In genomic region chr13:47957662-47958061, GRCm38 (mm10) we compare ENCODE assay signal across 25 mouse cellular contexts.
"Had no signal": no experiment of that assay in that cellular context is flagged by ENCODE, and none has a peak within 500 bp of the region (broad histone marks: within the 10 kb centered on the region; RNA-seq: fewer than 3 reads in every experiment).

No protein-coding gene starts in this region.

- H3K27me3 ChIP-seq: heart, embryonic 12.5 days; hindbrain, embryonic 12.5 days; intestine, embryonic 15.5 days; limb, embryonic 12.5 days had no signal

- H3K4me2 ChIP-seq: heart, embryonic 12.5 days; hindbrain, embryonic 12.5 days; hindbrain, embryonic 14.5 days; intestine, embryonic 15.5 days; limb, embryonic 12.5 days had no signal

- H3K4me1 ChIP-seq: heart, embryonic 10.5 days; heart, embryonic 12.5 days; intestine, embryonic 15.5 days had no signal

- H3K36me3 ChIP-seq: heart, embryonic 10.5 days; heart, embryonic 12.5 days; hindbrain, embryonic 10.5 days; hindbrain, embryonic 12.5 days; intestine, embryonic 15.5 days; limb, embryonic 10.5 days; limb, embryonic 12.5 days had no signal

- H3K9me3 ChIP-seq: heart, embryonic 10.5 days; heart, embryonic 12.5 days; hindbrain, embryonic 10.5 days; hindbrain, embryonic 12.5 days; intestine, embryonic 15.5 days; limb, embryonic 10.5 days; limb, embryonic 12.5 days had no signal

- H3K4me3 ChIP-seq: gastrocnemius, adult 2 months; heart, embryonic 10.5 days; heart, embryonic 12.5 days; hindbrain, embryonic 10.5 days; hindbrain, embryonic 12.5 days; intestine, embryonic 15.5 days; layer of hippocampus, adult 2 months; left cerebral cortex, adult 2 months; limb, embryonic 10.5 days; limb, embryonic 12.5 days had no signal

- ATAC-seq: hindbrain, embryonic 16.5 days; inflammation-experienced regulatory T-cells, adult 6 months; intestine, embryonic 15.5 days; intestine, postnatal 0 days had no signal

- DNase-seq: gastrocnemius, adult 2 months; gastrocnemius, postnatal 10 days; gastrocnemius, postnatal 25 days; heart, adult 18-20 months; heart, postnatal 10 days; heart, postnatal 4 days; kidney, adult 18-20 months; kidney, adult 8-10 months; kidney, postnatal 10 days; kidney, postnatal 25 days; kidney, postnatal 4 days; liver had no signal

- H3K9ac ChIP-seq: heart, embryonic 12.5 days; hindbrain, embryonic 12.5 days; hindbrain, embryonic 14.5 days; intestine, embryonic 15.5 days; limb, embryonic 12.5 days had no signal

- H3K27ac ChIP-seq: gastrocnemius, adult 2 months; heart, embryonic 10.5 days; hindbrain, embryonic 10.5 days; hindbrain, embryonic 12.5 days; hindbrain, embryonic 14.5 days; intestine, embryonic 15.5 days; layer of hippocampus, adult 2 months; left cerebral cortex, adult 2 months; limb, embryonic 10.5 days; limb, embryonic 12.5 days had no signal
